Mouse (Mus musculus): ENCODE measurements around the gene Hoxd1.

- no peak for TF ChIP-seq CTCF (IDR thresholded peaks at IDR 0.05; ENCODE audit: borderline replicate concordance, extremely low read depth, insufficient read depth, insufficient read length)
- no peak for TF ChIP-seq POLR2A (IDR thresholded peaks at IDR 0.05; ENCODE audit: borderline replicate concordance, extremely low read depth, insufficient read depth, insufficient read length, poor library complexity, severe bottlenecking)
These were observed 45.7 kb downstream of the Hoxd1 start for GRCm38 (mm10) chr2:74808431-74808830.

Data from brain, embryonic 14.5 days (tissue).